Mouse (Mus musculus) brain, embryonic 14.5 days (tissue): ENCODE results near the gene Erv3.

ENCODE experiments used
- CTCF ChIP-seq: fragments of 200-500 bp; IDR thresholded peaks from 2 replicates; pipeline ENCODE4 v1.5.1; 2012; ENCODE audit warnings: inconsistent platforms, mild to moderate bottlenecking, moderate library complexity, borderline replicate concordance; ENCODE audit not compliant: insufficient read depth, insufficient read length; ENCODE audit errors: extremely low read depth
- POLR2A ChIP-seq: fragments of 200-500 bp; IDR thresholded peaks from 2 replicates; pipeline ENCODE4 v1.6.1; 2012; ENCODE audit warnings: mild to moderate bottlenecking, inconsistent platforms, borderline replicate concordance; ENCODE audit not compliant: poor library complexity, insufficient read depth, insufficient read length, severe bottlenecking; ENCODE audit errors: extremely low read depth

DNA sequence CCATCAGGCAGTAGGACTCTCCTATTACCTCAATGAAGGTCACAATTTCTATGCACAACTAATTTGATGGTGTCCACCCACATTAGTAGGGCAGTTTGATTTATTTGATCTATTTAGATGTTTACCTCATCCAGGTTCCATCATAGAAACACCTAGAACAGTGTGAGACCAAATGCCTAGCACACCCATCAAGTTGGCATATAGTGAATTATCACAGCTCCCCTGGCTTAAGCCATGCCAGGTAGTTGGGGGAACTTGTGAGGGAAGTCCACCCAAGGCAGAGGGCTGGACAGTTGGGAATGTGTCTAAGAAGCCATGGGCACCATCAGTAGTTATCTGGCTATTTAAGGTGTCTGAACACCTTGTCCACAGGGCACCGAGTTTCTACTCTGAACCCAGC lies 46.1 kb downstream of the Erv3 start:
- TF ChIP-seq POLR2A (no peak), CTCF (no peak)
